Mouse (Mus musculus): ENCODE data around the gene Tbc1d14. TPM values are rescaled to one million over a fixed set of nuclear protein-coding genes. Genes with fewer than 3 reads are reported as not detected.

Gene Tbc1d14
- total RNA-seq, 2 experiments from 2014 or later: 90.4 to 103 TPM

DNA sequence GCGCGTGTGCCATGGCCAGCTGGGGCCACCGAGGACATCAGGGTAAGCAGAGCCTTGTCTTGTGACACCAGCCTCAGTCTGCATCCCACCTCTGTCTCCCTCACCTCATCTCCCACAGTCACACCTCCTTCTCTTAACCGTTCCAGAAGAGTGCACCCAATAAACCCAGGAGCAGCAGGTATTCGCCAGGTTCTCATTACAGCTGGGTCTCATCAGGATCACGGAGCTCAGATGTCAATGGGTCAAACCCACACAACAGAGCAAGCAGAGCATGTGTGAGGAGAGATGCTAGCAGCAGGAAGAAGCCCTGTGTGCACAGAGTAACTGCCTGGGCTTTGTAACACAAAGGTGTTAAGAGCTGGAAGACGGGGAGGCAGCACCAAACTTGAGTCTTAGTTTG, 13.1 kb downstream of the Tbc1d14 start:
- no peak for DNase-seq (ENCODE audit: low spot score in 2 of 2)

DNA sequence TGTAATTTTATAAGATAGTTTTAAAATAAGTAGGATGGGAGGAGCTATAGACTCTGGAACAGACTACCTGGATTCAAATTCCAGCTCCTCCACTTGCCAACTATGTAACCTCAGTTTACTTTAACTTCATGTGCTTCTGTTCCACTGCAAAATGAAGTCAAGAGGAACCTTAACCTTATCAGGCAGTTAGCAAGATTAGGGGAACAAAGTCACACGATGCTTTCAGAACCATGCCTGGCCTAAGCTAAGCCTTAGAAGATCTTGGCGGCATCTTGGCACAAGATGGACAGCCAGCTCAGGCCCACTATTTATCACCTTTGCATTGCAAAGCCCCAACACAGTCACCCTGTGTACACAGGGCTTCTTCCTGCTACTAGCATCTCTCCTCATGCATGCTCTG, 14.1 kb downstream of the Tbc1d14 start:
- DNase-seq (ENCODE audit: low spot score in 2 of 2): no peak

DNA sequence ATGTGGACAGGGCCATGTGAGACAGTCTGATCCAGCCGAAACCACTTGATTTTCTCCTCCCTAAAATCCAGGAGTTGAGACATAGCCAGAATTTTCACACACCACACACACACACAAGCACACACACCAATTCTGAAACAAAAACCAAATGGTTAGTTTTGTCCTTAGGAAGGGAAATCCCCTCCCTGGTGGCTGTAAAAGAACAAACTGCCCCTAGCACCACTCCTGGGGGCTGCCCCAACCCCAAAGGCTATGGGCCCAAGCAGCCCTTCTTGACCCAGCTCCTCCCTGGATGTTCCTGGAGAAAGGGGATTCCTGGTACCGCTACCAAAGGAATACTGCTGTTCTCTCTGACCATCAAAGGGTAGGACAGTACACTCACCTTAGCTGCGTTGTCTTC, 16.6 kb downstream of the Tbc1d14 start:
- no peak for DNase-seq (ENCODE audit: low spot score in 2 of 2)

DNA sequence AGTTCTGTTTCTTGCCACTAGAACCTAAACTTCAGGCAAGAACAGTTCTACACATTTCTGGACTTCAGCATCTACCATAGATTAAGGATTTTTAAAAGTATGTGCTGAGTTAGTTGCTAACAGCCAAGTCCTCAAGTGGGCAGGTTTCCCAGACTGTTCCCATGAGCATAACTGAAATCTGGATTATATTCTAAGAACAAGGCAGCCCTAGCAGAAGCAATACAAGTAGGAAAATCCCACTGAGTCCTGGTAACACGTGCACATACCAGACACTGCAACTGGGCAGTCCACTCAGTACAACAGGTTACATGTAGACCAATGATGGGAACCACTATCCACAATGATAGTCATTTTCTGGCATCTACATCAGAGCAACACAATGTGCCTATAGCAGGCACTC, 17.3 kb downstream of the Tbc1d14 start:
- DNase-seq (ENCODE audit: low spot score in 2 of 2): no peak

DNA sequence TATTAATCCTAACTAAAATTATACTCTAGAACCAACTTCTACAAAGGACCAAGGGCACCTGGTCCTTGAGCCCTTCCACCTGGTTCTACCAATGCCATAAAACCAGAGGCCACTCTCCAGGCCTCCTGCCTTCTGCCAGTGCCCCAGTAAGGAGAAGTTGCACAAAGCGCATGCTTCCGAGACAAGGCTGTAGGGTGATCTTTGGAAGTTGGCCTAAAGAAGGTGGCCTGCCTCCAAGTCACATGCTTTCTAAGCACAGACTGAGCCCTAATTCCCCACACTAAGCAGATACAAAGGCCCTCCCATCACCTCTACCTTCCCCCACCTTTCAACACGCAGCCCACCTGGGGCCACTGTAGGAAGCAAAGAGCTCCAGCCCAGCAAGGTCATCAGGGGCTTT, 17.8 kb downstream of the Tbc1d14 start:
- DNase-seq (ENCODE audit: low spot score in 2 of 2): peak in 1 of 2 experiments; percentile 46

DNA sequence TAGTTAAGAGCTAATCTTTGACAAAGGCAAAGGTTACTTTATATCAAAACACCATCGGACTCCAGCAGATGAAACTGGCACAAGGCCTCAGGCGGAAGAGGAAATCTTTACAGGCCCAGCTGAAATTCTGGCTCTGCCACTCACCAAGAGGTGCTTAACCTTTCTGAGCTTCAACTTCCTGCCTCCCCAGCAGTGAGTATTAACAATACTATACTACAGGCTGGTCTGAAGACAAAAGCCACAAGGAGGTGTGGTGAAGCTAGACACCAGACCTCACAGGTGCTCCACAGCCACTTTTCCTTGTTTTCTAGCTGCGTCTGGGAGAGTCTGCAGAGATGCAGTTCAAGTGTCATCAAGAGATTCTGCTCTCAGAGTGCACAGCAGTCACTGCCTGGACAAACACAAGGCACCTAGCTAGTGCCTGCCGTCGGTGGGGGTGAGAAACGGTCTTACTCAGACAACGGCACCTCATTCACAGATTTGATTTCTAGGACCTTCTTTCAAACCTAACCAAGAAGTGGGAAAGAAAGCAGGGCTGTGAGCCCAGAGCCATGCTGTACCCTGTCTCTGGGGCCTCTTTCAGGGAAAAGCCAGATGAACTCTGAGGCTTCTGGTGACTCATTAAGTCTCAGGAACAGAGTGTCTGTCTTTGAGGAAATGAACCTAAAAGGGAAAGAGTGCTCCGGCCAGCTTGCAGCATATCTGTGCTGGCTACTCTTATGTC, 18.8 kb downstream of the Tbc1d14 start:
- DNase-seq (ENCODE audit: low spot score in 2 of 2): no peak

DNA sequence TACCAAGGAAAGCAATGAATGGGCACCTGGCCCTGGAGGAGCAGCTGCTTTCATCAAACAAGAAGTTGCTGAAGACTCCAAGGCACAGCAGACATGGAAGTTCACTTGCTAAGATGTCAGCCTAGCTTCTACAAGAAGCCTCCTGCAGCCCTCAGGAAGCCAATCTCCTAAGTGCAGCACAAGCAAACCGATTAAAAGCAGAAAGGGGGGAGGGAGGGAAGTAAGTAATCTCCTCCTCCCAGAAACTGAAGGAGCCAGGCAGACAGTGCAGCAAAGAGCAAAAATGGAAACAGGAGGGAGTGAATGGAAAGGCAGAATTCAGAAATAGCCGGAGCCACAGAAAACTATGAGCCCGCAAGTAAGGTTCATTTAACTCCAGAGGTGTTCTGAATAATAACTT, 19.7 kb downstream of the Tbc1d14 start:
- no peak for DNase-seq (ENCODE audit: low spot score in 2 of 2)

DNA sequence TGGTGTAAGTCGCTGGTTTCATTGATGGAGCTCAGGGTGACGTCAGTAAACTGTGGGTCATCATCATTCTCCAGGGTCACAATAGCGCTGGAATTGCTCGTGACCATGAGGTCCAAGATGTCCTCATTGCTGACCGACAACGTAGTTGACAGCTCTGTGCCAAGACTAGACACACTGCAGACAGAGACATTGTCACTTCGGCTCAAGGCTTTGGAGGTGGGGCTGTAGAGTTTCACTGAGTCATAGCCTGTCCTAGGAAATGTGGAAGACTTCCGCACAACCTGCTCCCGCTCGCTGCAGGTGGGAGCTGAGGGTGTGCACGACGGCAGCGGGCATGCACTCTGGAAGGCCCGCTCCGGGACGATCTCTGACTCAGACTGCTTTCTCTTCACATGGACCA, 21.7 kb downstream of the Tbc1d14 start:
- no peak for DNase-seq (ENCODE audit: low spot score in 2 of 2)

DNA sequence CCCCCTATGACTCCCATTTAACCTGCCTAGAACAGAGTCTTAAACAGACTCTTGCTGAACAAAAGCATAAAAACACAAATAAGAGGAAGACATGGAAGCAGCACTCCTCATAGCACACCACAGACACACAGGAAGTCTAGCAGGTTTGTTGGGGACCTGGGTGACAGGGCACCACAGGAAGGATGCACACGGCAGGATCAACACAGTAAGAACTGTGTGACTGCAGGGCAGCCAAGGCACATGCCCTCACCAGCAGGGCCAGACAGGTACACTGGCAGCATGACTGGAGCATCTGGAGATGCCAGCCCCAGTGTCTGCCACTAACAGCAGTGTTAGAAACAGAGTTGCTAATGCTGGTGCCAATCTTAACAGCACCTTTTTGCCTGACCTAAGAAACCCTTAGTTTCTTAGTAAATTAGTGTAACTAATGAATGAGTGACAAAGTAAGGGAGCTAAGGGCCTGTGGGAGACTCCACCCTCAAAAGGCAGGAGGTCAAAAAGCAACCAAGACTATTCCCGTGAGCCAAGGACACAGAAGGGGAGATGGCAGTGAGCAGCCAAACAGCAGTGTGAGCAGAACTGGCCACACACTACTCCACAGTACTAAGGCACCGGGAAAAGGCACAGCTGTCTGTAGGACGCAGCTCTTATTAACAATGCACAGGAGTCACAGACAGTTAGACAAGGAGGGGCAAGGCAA, 22.4 kb downstream of the Tbc1d14 start:
- DNase-seq (ENCODE audit: low spot score in 2 of 2): no peak

DNA sequence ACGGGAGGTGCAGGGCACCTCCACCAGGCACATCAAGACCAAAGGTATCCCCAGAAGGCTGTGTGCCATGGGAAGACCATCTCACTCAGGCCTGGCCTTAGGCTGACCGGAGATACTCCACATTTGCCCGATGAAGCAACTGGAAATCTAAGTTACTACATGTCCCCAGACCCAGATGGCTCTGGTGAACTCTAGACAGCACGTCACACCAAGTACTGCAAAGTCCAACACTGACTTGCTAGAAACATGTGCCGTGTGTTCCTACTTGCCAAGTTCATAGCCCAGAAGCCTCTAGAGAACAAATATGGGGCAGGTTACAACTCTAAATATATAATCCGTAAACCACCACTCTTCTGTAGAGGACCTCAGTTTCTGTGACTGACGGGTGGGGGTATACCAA, 23.0 kb downstream of the Tbc1d14 start:
- no peak for DNase-seq (ENCODE audit: low spot score in 2 of 2)

DNA sequence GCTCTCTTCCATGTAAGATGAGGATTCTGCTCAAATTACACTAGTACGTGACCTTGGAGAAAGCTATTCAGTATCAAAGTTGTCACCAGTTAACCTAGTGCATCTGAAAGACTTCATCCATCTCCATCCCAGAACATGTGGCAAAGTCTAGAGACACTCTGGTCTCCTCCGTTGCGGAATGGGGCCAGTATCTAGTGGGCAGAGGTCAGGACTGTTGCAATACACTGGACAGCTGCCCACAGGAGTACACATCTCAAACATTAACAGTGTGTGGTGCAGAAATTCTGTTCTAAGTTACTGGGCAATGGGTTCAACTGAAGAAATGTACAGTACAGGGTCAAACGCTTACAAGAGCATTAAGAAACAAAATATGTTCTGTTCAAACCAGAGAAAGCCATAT, 25.0 kb downstream of the Tbc1d14 start:
- no peak for DNase-seq (ENCODE audit: low spot score in 2 of 2)

DNA sequence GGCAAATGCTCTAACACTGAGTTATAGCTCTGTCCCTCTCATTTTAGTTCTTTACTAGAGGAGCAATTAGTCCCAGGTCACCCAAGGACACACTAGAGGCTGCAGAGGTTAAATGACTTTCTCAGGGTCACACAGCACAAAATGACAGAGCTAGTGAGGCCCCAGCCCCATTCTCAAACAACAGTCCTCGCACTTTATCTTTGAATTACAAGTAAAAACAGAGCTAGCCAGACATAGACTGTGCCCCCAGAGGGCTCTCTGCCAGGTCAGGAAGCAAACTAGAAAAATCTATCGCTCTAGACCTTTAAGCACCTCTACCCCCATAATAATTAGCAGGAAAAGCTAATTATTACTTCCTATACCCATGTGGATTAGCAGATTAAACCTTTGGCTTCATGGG, 25.4 kb downstream of the Tbc1d14 start:
- DNase-seq (ENCODE audit: low spot score in 2 of 2): no peak

DNA sequence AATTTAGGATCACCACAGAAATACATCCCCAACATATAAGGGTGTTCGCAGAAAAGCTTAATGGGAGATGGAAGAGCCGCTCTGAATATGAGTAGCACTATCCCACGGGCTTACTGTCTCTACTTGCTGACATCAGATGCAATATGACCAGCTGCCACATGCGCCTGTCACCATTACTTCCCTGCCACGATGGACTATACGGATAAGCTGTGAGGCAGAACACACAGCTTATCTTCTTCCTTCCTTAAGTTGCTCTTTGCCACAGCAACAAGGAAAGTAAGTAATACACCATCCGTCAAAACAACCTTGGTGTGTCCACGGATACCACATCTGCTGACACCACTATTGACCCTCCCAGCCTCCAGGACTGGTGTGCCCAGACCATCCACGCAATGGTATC, 28.5 kb downstream of the Tbc1d14 start:
- no peak for DNase-seq (ENCODE audit: low spot score in 2 of 2)

DNA sequence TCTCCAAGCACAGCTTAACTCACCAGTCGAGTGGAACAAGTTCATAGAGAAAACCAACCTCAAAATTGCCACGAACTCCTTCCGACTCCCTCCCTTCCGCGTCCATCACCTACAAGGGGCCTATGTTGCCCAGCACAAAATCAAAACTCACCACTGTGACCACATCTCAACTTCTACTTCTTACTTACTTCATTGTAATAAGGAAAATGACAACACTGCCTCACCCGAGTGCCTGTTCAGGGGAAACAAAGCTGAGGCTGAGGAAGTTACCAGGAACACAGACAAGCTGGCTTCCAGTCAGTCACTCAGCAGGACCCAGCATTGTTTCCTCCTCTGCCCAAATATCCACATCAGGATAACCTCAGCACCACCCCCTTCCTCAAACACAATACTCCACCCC, 29.3 kb downstream of the Tbc1d14 start:
- no peak for DNase-seq (ENCODE audit: low spot score in 2 of 2)

DNA sequence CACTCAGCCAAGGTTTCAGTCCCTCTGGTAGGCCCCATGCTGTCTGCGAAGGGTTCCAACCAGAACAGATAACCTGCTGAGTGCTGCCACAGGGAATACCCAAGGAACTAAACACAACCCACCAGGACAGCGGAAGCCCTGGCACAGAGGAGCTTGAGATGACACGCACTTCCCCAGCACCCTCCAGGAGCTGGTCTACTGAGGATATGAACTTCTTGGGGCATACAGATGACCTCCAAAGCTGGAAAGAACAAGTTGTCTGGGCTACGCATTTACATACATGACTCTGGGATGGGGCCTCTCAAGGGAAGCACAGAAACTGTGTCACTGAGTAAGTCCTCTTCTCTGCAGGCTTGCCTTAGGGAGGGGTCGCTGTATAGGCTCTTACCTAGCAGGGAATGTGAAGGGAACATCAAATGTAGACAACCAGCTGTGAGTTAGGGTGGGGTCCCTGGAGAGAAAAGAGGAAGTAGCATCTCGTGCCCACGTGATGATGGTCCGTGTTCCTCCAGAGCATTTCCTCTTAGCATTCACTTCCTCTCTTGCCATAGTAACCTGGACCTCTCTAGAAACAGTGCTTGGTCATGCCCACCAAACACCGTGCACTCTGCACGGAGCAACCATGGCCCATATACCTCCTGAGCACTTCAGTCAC, 30.2 kb downstream of the Tbc1d14 start:
- no peak for DNase-seq (ENCODE audit: low spot score in 2 of 2)

DNA sequence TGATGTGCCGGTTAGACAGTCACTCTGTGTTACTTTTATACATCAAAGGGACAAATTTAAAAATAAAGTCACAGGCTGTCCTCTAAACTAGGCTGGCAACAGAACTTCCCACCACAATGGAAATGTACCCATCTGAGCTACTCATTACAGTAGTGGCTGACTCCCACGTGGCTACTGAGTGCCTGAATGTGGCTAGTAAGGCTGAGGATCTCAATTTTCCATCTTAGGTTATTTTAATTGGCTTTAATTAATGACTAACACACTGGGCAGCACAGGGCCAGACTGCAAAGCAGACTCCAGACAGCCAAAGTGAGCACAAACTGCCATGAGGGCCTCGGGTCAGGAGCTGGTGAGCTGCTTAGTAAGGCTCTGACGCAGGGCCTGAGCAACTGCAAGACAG, 31.6 kb downstream of the Tbc1d14 start:
- peak in 1 of 2 experiments; percentile 33 for DNase-seq (ENCODE audit: low spot score in 2 of 2)

DNA sequence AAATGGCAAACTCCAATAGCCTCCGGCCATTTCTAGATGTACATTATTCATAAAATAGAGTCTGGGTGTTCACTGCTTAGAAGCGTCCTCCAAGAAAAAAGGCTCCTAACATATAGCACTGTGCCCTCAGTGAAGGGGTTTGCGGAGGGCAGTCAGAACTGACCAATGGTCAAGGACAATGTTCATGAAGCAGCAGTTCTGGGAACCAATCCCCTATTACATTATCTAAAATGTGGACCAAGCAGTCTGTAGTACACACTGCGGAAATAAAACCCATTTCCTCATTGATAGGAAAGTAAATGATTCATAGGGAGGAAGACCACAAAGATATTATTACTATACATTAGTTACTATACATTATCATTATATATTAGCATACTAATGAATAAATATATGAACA, 32.6 kb downstream of the Tbc1d14 start:
- DNase-seq (ENCODE audit: low spot score in 2 of 2): no peak

DNA sequence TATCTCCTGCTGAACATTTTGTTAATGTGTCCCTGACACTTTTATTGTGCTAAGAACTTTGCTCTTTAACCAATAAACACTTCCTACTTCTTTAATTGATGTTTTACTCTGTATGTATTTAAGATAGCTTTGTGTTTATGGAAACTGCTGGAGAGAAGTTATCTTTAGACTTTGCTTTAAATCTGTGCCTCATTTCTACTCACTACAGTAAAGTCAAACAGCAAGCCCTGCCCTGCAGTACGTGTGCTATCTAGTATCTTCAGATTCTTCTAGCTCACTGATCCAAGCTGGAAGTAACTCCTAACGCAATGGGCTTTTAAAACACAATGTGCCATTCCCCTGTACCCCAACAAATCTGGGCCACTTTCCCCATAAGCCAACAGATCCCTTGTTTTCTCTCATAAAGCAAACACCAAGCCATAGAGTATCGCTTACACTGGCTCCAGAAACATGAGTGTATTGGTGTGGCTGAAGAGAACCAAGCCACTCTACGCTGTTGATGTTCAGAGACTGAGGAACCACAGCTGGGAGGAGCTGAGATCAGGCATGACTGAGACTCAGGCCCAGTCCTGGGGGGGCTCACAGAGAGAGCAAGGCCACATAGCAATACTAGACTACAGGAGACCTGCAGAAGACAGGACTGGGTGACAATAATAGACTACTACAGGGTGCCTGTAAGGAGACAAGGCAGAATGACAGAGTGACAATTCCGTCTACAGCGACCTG, 33.4 kb downstream of the Tbc1d14 start:
- DNase-seq (ENCODE audit: low spot score in 2 of 2): no peak

DNA sequence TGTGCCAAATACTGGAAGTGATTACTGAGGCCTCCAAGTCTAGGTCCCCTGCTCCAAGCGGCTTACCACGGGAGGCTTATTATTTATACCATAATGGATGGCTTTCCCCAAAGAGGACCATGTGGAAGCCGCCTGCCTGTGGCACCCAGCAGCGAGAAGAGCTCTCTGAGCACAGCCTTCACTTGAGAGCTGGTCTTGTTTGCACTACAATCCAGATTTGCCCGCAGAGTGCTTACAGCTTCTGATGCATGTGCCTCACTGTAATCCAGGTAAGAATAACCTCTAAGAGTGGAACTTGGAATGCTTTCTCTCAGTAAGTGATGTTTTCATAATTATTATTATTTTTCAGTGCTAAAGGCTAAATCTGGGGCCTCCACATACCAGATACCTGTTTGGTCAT, 34.0 kb downstream of the Tbc1d14 start:
- no peak for DNase-seq (ENCODE audit: low spot score in 2 of 2)

DNA sequence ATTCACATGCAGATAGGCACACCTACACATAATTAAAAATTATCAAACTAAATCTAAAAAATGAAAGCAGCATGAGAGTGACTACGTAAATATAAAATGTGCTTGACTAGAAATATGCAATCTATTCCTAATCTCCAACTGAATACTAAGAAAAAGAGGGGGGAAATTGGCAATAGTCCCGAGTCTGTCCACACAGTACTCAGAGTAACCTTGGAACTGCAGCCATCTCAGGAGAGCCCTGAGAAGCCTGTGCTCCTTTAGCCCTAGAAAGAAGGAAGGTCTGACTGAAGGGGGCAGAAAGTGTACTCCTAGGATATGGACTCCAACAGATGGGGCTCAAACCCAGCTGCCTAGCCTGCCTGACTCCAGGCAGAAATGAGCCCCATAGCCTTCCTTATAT, 34.5 kb downstream of the Tbc1d14 start:
- DNase-seq (ENCODE audit: low spot score in 2 of 2): no peak

DNA sequence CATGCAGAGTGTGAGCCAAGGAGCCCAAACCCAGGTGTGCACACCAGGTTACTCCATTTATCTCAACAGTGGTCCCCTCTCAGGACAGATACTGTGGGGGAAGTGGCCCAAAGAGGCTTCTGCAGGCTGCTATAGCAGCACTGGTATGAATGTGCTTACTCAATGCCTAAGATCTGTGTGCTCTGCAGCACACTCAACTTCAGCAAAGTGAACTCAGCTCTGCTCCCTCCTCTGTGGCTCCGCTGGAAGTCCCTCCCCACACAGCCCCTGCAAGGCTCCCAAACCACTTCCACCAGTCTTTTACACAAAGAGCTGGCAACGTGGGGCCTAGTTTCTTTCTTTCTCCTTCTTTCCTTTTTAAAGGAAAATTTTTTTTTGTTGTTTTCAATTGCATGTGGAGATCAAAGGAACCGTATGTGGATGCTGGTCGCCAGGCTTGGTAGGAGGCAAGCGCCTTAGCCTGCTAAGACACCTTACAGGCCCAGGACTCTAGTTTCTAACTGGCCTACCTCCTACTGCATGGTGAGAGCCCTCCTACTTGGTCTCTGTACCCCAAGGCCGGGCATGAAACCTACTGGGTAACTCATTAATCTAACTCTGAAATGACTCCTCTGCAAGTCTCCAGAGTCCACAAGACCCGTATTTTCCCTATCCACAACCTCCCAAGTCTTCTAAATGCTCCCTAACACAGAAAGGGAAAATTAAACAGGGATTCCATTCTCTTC, 35.3 kb downstream of the Tbc1d14 start:
- DNase-seq (ENCODE audit: low spot score in 2 of 2): no peak

Measured in layer of hippocampus, postnatal 14 days (tissue).